Comparison of ENCODE assay signal across 8 mouse cellular contexts in the genomic region with DNA sequence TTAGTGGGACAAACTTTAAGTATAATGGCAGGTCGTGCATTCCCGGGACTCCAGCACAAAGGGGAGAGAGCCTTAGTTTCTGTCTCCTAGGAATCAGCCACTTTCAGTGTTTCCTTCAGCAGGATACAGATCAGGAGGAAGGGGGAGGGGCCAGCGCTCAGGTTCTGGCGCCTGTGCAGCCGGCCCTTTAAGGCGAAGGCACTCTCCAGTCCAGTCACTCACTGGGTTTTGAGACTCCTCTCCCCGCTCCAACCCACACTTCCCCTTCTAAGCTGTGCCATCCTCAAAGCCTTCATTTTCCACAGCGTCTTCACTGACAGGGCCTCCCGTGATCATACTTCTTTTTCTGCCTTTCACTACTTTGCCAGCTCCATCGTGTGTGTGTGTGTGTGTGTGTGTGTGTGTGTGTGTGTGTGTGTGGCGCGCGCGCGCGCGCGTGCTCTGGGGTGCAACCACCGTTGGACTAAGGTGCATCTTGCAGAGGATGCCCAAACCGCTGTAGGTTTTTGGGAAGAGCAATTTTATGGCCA. TPM values are rescaled to one million over a fixed set of nuclear protein-coding genes. Genes with fewer than 3 reads are reported as not detected.
DNase-seq lines count a peak whose midpoint lies in the region; ATAC-seq and TF ChIP-seq lines count a peak whose summit lies in the region.

No protein-coding gene starts in this region.

- H3K9ac ChIP-seq in forebrain, postnatal 0 days: no peak overlapping the region
- H3K9ac ChIP-seq in intestine, embryonic 15.5 days: no peak overlapping the region
- no peak overlapping the region for H3K9ac ChIP-seq in liver, postnatal 0 days (replicated peaks)
- H3K9ac ChIP-seq in neural tube, embryonic 13.5 days: peak overlapping the region; percentile 53

- 0 out of 2 replicates have a peak, but pooled peaks have one; percentile 25 for ATAC-seq in forebrain, postnatal 0 days
- ATAC-seq in intestine, embryonic 15.5 days: peak; percentile 56; the same call in 1 of the 2 replicates
- no peak for ATAC-seq in liver, postnatal 0 days
- no peak for ATAC-seq in neural tube, embryonic 13.5 days (ENCODE audit: low read depth)
- no peak for ATAC-seq in monocyte, adult 5-6 weeks (replicated peaks; ENCODE audit: insufficient number of reproducible peaks, low FRiP score, low TSS enrichment, poor library complexity, severe bottlenecking)

- peak overlapping the region; percentile 69 for H3K4me3 ChIP-seq in E14TG2a.4 (replicated peaks; ENCODE audit: low read length)
- H3K4me3 ChIP-seq in forebrain, postnatal 0 days (ENCODE audit: low read depth, low read length): peak overlapping the region; percentile 7; the same call in 1 of the 2 replicates
- H3K4me3 ChIP-seq in intestine, embryonic 15.5 days (replicated peaks): peak overlapping the region; percentile 14
- H3K4me3 ChIP-seq in liver, postnatal 0 days (ENCODE audit: low read depth, low read length): no peak overlapping the region
- H3K4me3 ChIP-seq in neural tube, embryonic 13.5 days: peak overlapping the region; percentile 26

- peak overlapping the region; percentile 44 for H3K4me2 ChIP-seq in forebrain, postnatal 0 days (ENCODE audit: low read depth)
- H3K4me2 ChIP-seq in intestine, embryonic 15.5 days (replicated peaks): peak overlapping the region; percentile 57
- peak overlapping the region; percentile 49 for H3K4me2 ChIP-seq in liver, postnatal 0 days (ENCODE audit: low read depth, low read length)
- H3K4me2 ChIP-seq in neural tube, embryonic 13.5 days: peak overlapping the region; percentile 55

- peak; percentile 59 for DNase-seq in R1 (ENCODE audit: low read depth, low spot score)
- peak; percentile 31 for DNase-seq in forebrain, postnatal 0 days
- DNase-seq in liver, postnatal 0 days: no peak
- DNase-seq in thymus, postnatal 10 days (ENCODE audit: low spot score in 2 of 2): no peak

- peaks cover 48% of the 10 kb centered on the region for H3K27me3 ChIP-seq in E14TG2a.4 (ENCODE audit: insufficient read depth, low read length)
- no peaks in the 10 kb centered on the region; the same call in none of the 2 replicates for H3K27me3 ChIP-seq in forebrain, postnatal 0 days (ENCODE audit: insufficient read depth, low read length)
- H3K27me3 ChIP-seq in intestine, embryonic 15.5 days (replicated peaks): no peaks in the 10 kb centered on the region
- no peaks in the 10 kb centered on the region for H3K27me3 ChIP-seq in liver, postnatal 0 days (ENCODE audit: insufficient read depth, low read length)
- peaks cover 46% of the 10 kb centered on the region for H3K27me3 ChIP-seq in neural tube, embryonic 13.5 days

- TF ChIP-seq EP300 in liver, postnatal 0 days (IDR thresholded peaks at IDR 0.05; ENCODE audit: low read depth): no peak

- TF ChIP-seq CTCF in E14TG2a.4 (conservative IDR thresholded peaks at IDR 0.05; ENCODE audit: low read length): no peak
- TF ChIP-seq CTCF in forebrain, postnatal 0 days (IDR thresholded peaks at IDR 0.05; ENCODE audit: low read depth): no peak
- no peak for TF ChIP-seq CTCF in liver, postnatal 0 days (IDR thresholded peaks at IDR 0.05; ENCODE audit: low read depth)

- H3K27ac ChIP-seq in forebrain, postnatal 0 days (ENCODE audit: low read depth, low read length): no peak overlapping the region
- H3K27ac ChIP-seq in intestine, embryonic 15.5 days: no peak overlapping the region
- no peak overlapping the region for H3K27ac ChIP-seq in liver, postnatal 0 days (ENCODE audit: low read depth)
- H3K27ac ChIP-seq in neural tube, embryonic 13.5 days (replicated peaks): no peak overlapping the region

- peaks cover 34% of the 10 kb centered on the region for H3K4me1 ChIP-seq in E14TG2a.4 (replicated peaks; ENCODE audit: low read depth, low read length)
- no peaks in the 10 kb centered on the region; the same call in 1 of the 2 replicates for H3K4me1 ChIP-seq in forebrain, postnatal 0 days (ENCODE audit: insufficient read depth)
- H3K4me1 ChIP-seq in intestine, embryonic 15.5 days (replicated peaks): peaks cover 3% of the 10 kb centered on the region; the same call in 1 of the 2 replicates
- no peaks in the 10 kb centered on the region for H3K4me1 ChIP-seq in liver, postnatal 0 days (ENCODE audit: insufficient read depth)
- H3K4me1 ChIP-seq in neural tube, embryonic 13.5 days (replicated peaks): peaks cover 8% of the 10 kb centered on the region; the same call in 1 of the 2 replicates

- no peaks in the 10 kb centered on the region for H3K9me3 ChIP-seq in E14TG2a.4 (ENCODE audit: low read length)
- no peaks in the 10 kb centered on the region for H3K9me3 ChIP-seq in forebrain, postnatal 0 days (ENCODE audit: low read length)
- no peaks in the 10 kb centered on the region for H3K9me3 ChIP-seq in intestine, embryonic 15.5 days
- no peaks in the 10 kb centered on the region for H3K9me3 ChIP-seq in liver, postnatal 0 days (ENCODE audit: low read length)
- no peaks in the 10 kb centered on the region for H3K9me3 ChIP-seq in neural tube, embryonic 13.5 days

- H3K36me3 ChIP-seq in E14TG2a.4 (ENCODE audit: insufficient read depth, low read length): no peaks in the 10 kb centered on the region
- no peaks in the 10 kb centered on the region for H3K36me3 ChIP-seq in forebrain, postnatal 0 days (ENCODE audit: insufficient read depth)
- no peaks in the 10 kb centered on the region for H3K36me3 ChIP-seq in intestine, embryonic 15.5 days
- no peaks in the 10 kb centered on the region for H3K36me3 ChIP-seq in liver, postnatal 0 days (replicated peaks; ENCODE audit: insufficient read depth, low read length)
- H3K36me3 ChIP-seq in neural tube, embryonic 13.5 days: no peaks in the 10 kb centered on the region

- WGBS in forebrain, postnatal 0 days: 2% methylated on average over 20 of the region's 20 CpGs
- WGBS in intestine, embryonic 15.5 days: 3% methylated on average over 20 of the region's 20 CpGs
- 3% methylated on average over 20 of the region's 20 CpGs for WGBS in liver, postnatal 0 days (ENCODE audit: insufficient replicate concordance)
- WGBS in neural tube, embryonic 13.5 days: 3% methylated on average over 20 of the region's 20 CpGs

RNA-seq across cellular contexts. Expression of gene Nrbf2, which starts 32.9 kb away (rescaled TPM):
- 16.8 and 26.4 TPM in 2 replicates for total RNA-seq in forebrain, postnatal 0 days (2014; rRNA removed)
- polyA plus RNA-seq in forebrain, postnatal 0 days (2015; fragmentation: Nextera tagmentation; extraction: Ambion mirVana): 37.2 and 39.8 TPM in 2 replicates
- polyA plus RNA-seq in intestine, embryonic 15.5 days (2015; fragmentation: Nextera tagmentation; extraction: Ambion mirVana): 33.4 and 34.3 TPM in 2 replicates
- 17.5 and 20.2 TPM in 2 replicates for polyA plus RNA-seq in liver, postnatal 0 days (2015; fragmentation: Nextera tagmentation; extraction: Ambion mirVana)
- polyA plus RNA-seq in neural tube, embryonic 13.5 days (2015; fragmentation: Nextera tagmentation; extraction: Ambion mirVana): 40.9 and 42.2 TPM in 2 replicates
- 29.7 to 44.7 TPM (median 33.8 TPM) in 3 replicates for total RNA-seq in monocyte, adult 5-6 weeks (2017)

Comparison
In these comparisons a context has a peak if more than half of its experiments do, and no peak if none do; other contexts are left out.
1. DNase-seq: peak in R1 (single experiment) and forebrain, postnatal 0 days (single experiment); none in liver, postnatal 0 days (single experiment) and thymus, postnatal 10 days (0 of 2).
2. ATAC-seq: peak in forebrain, postnatal 0 days (single experiment) and intestine, embryonic 15.5 days (single experiment); none in liver, postnatal 0 days (single experiment), neural tube, embryonic 13.5 days (single experiment) and monocyte, adult 5-6 weeks (single experiment).
3. Peak in every context shown above with its lines, with median percentiles within 50 percentile points of each other: H3K4me2 ChIP-seq.